In genomic region chr7:29540631-29541030, GRCm38 (mm10) we compare ENCODE assay signal across 18 mouse cellular contexts. TPM values are rescaled to one million over a fixed set of nuclear protein-coding genes. Genes with fewer than 3 reads are reported as not detected.
DNase-seq lines count a peak whose midpoint lies in the region; ATAC-seq and TF ChIP-seq lines count a peak whose summit lies in the region.
"Had no signal": no experiment of that assay in that cellular context is flagged by ENCODE, and none has a peak within 500 bp of the region (broad histone marks: within the 10 kb centered on the region; RNA-seq: fewer than 3 reads in every experiment).

No protein-coding gene starts in this region.

- DNase-seq in midbrain, postnatal 0 days (ENCODE audit: low spot score): no peak
- DNase-seq in midbrain, embryonic 14.5 days: no peak
- peak; percentile 56 for DNase-seq in ES-CJ7 (ENCODE audit: low read depth, low spot score)
- peak; percentile 56 for DNase-seq in ZHBTc4 (ENCODE audit: low read depth, low spot score)
- DNase-seq in adipocyte (ENCODE audit: low spot score): no peak
- DNase-seq in embryonic facial prominence, embryonic 10.5 days (ENCODE audit: low spot score): no peak
- DNase-seq: adrenal gland, postnatal 14 days; cerebellum, adult 2 months; cerebellum, postnatal 10 days; gastrocnemius, adult 2 months; gastrocnemius, postnatal 25 days; heart, postnatal 36 days had no signal

- no peak overlapping the region for H3K27ac ChIP-seq in midbrain, postnatal 0 days (ENCODE audit: low read depth, low read length)
- H3K27ac ChIP-seq in midbrain, embryonic 14.5 days (replicated peaks; ENCODE audit: low read depth, low read length): no peak overlapping the region
- no peak overlapping the region for H3K27ac ChIP-seq in embryonic facial prominence, embryonic 10.5 days (replicated peaks)
- H3K27ac ChIP-seq: embryonic facial prominence, embryonic 15.5 days; forebrain, embryonic 10.5 days; gastrocnemius, adult 2 months; hindbrain, embryonic 15.5 days had no signal

- no peaks in the 10 kb centered on the region for H3K27me3 ChIP-seq in midbrain, postnatal 0 days (ENCODE audit: insufficient read depth, low read length)
- no peaks in the 10 kb centered on the region for H3K27me3 ChIP-seq in midbrain, embryonic 14.5 days (ENCODE audit: control insufficient read depth, insufficient read depth, low read length)
- H3K27me3 ChIP-seq in embryonic facial prominence, embryonic 10.5 days (replicated peaks; ENCODE audit: low read depth, poor library complexity, severe bottlenecking): no peaks in the 10 kb centered on the region
- H3K27me3 ChIP-seq: embryonic facial prominence, embryonic 15.5 days; hindbrain, embryonic 15.5 days had no signal

- 0 out of 2 replicates have a peak, but pooled peaks have one; percentile 12 for TF ChIP-seq CTCF in midbrain, postnatal 0 days (IDR thresholded peaks at IDR 0.05)

- H3K4me1 ChIP-seq in midbrain, postnatal 0 days (ENCODE audit: insufficient read depth, low read length): no peaks in the 10 kb centered on the region
- H3K4me1 ChIP-seq in midbrain, embryonic 14.5 days (ENCODE audit: control insufficient read depth, insufficient read depth, low read length): no peaks in the 10 kb centered on the region
- H3K4me1 ChIP-seq in embryonic facial prominence, embryonic 10.5 days: no peaks in the 10 kb centered on the region
- H3K4me1 ChIP-seq: embryonic facial prominence, embryonic 15.5 days; forebrain, embryonic 10.5 days; heart, embryonic 12.5 days; hindbrain, embryonic 15.5 days had no signal

- no peaks in the 10 kb centered on the region for H3K9me3 ChIP-seq in midbrain, postnatal 0 days (ENCODE audit: low read length)
- H3K9me3 ChIP-seq in midbrain, embryonic 14.5 days (ENCODE audit: control insufficient read depth, low read length): no peaks in the 10 kb centered on the region
- H3K9me3 ChIP-seq in embryonic facial prominence, embryonic 10.5 days: no peaks in the 10 kb centered on the region
- H3K9me3 ChIP-seq: embryonic facial prominence, embryonic 15.5 days; hindbrain, embryonic 15.5 days had no signal

- H3K4me3 ChIP-seq in midbrain, postnatal 0 days (ENCODE audit: low read depth, low read length): no peak overlapping the region
- no peak overlapping the region for H3K4me3 ChIP-seq in midbrain, embryonic 14.5 days (replicated peaks; ENCODE audit: low read depth, low read length)
- H3K4me3 ChIP-seq in embryonic facial prominence, embryonic 10.5 days: no peak overlapping the region
- H3K4me3 ChIP-seq: embryonic facial prominence, embryonic 15.5 days; erythroblast, embryonic 14.5 days; forebrain, embryonic 10.5 days; gastrocnemius, adult 2 months; heart, embryonic 12.5 days; hindbrain, embryonic 15.5 days had no signal

- no peak overlapping the region for H3K4me2 ChIP-seq in midbrain, postnatal 0 days (ENCODE audit: low read depth, low read length, poor library complexity, severe bottlenecking)
- no peak overlapping the region for H3K4me2 ChIP-seq in midbrain, embryonic 14.5 days (ENCODE audit: low read length)
- H3K4me2 ChIP-seq: embryonic facial prominence, embryonic 15.5 days; heart, embryonic 12.5 days; hindbrain, embryonic 15.5 days had no signal

- ATAC-seq in midbrain, postnatal 0 days (ENCODE audit: low FRiP score): no peak
- no peak for ATAC-seq in midbrain, embryonic 14.5 days (ENCODE audit: low FRiP score, low TSS enrichment)
- ATAC-seq: forebrain, embryonic 14.5 days had no signal

- 88% methylated on average over 7 of the region's 7 CpGs for WGBS in midbrain, postnatal 0 days
- WGBS in midbrain, embryonic 14.5 days: 93% methylated on average over 7 of the region's 7 CpGs
- 90% methylated on average over 7 of the region's 7 CpGs for WGBS in embryonic facial prominence, embryonic 10.5 days

- H3K36me3 ChIP-seq in midbrain, postnatal 0 days (ENCODE audit: insufficient read depth, low read length): no peaks in the 10 kb centered on the region
- H3K36me3 ChIP-seq in midbrain, embryonic 14.5 days (ENCODE audit: control insufficient read depth, insufficient read depth, low read length): no peaks in the 10 kb centered on the region
- no peaks in the 10 kb centered on the region for H3K36me3 ChIP-seq in embryonic facial prominence, embryonic 10.5 days (replicated peaks)
- H3K36me3 ChIP-seq: embryonic facial prominence, embryonic 15.5 days; forebrain, embryonic 10.5 days; heart, embryonic 12.5 days; hindbrain, embryonic 15.5 days had no signal

- H3K9ac ChIP-seq in midbrain, postnatal 0 days (replicated peaks; ENCODE audit: low read length, poor library complexity, severe bottlenecking): no peak overlapping the region
- no peak overlapping the region for H3K9ac ChIP-seq in midbrain, embryonic 14.5 days (replicated peaks; ENCODE audit: low read length)
- H3K9ac ChIP-seq: embryonic facial prominence, embryonic 15.5 days; heart, embryonic 12.5 days; hindbrain, embryonic 15.5 days had no signal

RNA-seq across cellular contexts. Expression of gene Sipa1l3, which starts 22.2 kb away (rescaled TPM):
- total RNA-seq in midbrain, postnatal 0 days (2014; rRNA removed): 72.8 and 80.7 TPM in 2 replicates
- 12.9 and 13.9 TPM in 2 replicates for polyA plus RNA-seq in midbrain, postnatal 0 days (2015; fragmentation: Nextera tagmentation; extraction: Ambion mirVana)
- polyA plus RNA-seq in midbrain, embryonic 14.5 days (2014; fragmentation: Nextera tagmentation; extraction: Ambion mirVana): 16.1 and 17.6 TPM in 2 replicates
- 9.2 and 10.5 TPM in 2 replicates for polyA plus RNA-seq in embryonic facial prominence, embryonic 10.5 days (2016; fragmentation: Nextera tagmentation; extraction: Ambion mirVana)

Comparison
In these comparisons a context has a peak if more than half of its experiments do, and no peak if none do; other contexts are left out.
1. DNase-seq: peak in ES-CJ7 (single experiment) and ZHBTc4 (single experiment); none in midbrain, postnatal 0 days (single experiment), midbrain, embryonic 14.5 days (single experiment), adipocyte (single experiment) and embryonic facial prominence, embryonic 10.5 days (single experiment).